Mouse (Mus musculus): ENCODE data around the gene Ccl9.

DNA sequence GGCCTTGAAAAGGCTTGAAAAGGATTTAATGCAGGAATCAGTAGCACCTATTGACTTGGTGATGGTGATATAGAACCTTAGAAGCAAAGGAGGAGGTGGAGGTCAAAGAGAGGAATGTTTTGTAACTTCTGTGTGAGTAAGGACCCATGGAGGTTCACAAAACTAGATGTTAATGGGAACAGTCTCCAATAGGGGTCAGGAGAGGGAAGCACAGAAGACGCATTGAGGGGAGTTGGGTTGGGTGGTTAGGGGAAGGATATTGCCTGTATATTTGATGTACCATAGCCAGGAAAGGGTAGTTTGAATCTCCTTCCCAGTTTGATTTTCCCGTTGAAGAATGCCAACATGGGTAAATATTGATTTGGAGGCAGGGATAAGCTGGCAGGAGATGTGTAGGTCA is 5.8 kb upstream of the Ccl9 start:
- TF ChIP-seq POLR2A (IDR thresholded peaks at IDR 0.05; ENCODE audit: insufficient read depth, low read length) (no peak), CTCF (IDR thresholded peaks at IDR 0.05; ENCODE audit: low read depth, low read length) (no peak), EP300 (IDR thresholded peaks at IDR 0.05; ENCODE audit: insufficient read depth, low read depth, low read length) (no peak)

All from ES-Bruce4 (cell line).